Mouse (Mus musculus) small intestine, adult 2 months (tissue): Measurements from ENCODE around the gene Snrnp25. TPM values are rescaled to one million over a fixed set of nuclear protein-coding genes. Genes with fewer than 3 reads are reported as not detected.
"Not testable (repeated sequence)": the region's sequence is repeated elsewhere in the genome, so short reads cannot be mapped to it uniquely, and the experiment has no call there.

Source experiments
- H3K27ac ChIP-seq: fragments of 200-500 bp; 2 replicates; pipeline ENCODE4 v1.5.1; 2012; ENCODE audit warnings: low read depth, low read length, control low read depth, inconsistent platforms; ENCODE audit not compliant: insufficient read depth
- H3K27me3 ChIP-seq: fragments of 200-500 bp; 2 replicates; pipeline ENCODE4 v1.6.1; 2012; ENCODE audit warnings: mild to moderate bottlenecking, moderate library complexity, low read length, inconsistent platforms; ENCODE audit not compliant: control insufficient read depth, insufficient read depth
- H3K36me3 ChIP-seq: fragments of 200-500 bp; 2 replicates; pipeline ENCODE4 v1.6.1; 2012; ENCODE audit warnings: mild to moderate bottlenecking, low read length, control low read depth, inconsistent platforms; ENCODE audit not compliant: control insufficient read depth, insufficient read depth
- H3K4me1 ChIP-seq: fragments of 200-500 bp; 2 replicates; pipeline ENCODE4 v1.6.1; 2012; ENCODE audit warnings: low read length, inconsistent platforms, mixed read lengths; ENCODE audit not compliant: control insufficient read depth, insufficient read depth, insufficient read length
- H3K4me3 ChIP-seq: fragments of 200-500 bp; 2 replicates; pipeline ENCODE4 v1.5.1; 2012; ENCODE audit warnings: low read depth, mild to moderate bottlenecking, control low read depth, inconsistent platforms, low read length, moderate library complexity
- CTCF ChIP-seq: fragments of 200-500 bp; IDR thresholded peaks from 2 replicates; pipeline ENCODE4 v1.5.1; 2012; ENCODE audit warnings: low read depth, mild to moderate bottlenecking, control low read depth, inconsistent platforms, low read length, moderate library complexity, mixed read lengths; ENCODE audit not compliant: insufficient replicate concordance, insufficient read length; ENCODE audit errors: extremely low read depth
- POLR2A ChIP-seq: fragments of 200-500 bp; IDR thresholded peaks from 2 replicates; pipeline ENCODE4 v1.6.1; 2012; ENCODE audit warnings: low read depth, mild to moderate bottlenecking, control low read depth, inconsistent platforms, low read length, moderate library complexity
- WGBS: fragments of 180-500 bp; shearing (Covaris S2); methylation state at CpG from one replicate; pipeline ENCODE4 v1.1.7; 2018; 5-methylcytosine and 5-hydroxymethylcytosine counted together
- polyA plus RNA-seq: library from polyadenylated mRNA; depleted of rRNA; stranded (reverse); fragments of >200 nt; gene quantifications from 2 replicates; pipeline ENCODE4 v1.2.3, GENCODE M21; 2012

Gene Snrnp25
- polyA plus RNA-seq, 1 experiment: 22.5 TPM

GRCm38 (mm10) chr11:32195867-32196540 is 9.2 kb upstream of the Snrnp25 start:
- Histone ChIP-seq H3K36me3 (no peaks in the 10 kb centered on the region), H3K4me3 (no peak overlapping the region), H3K27ac (no peak overlapping the region), H3K4me1 (no peaks in the 10 kb centered on the region), H3K27me3 (no peaks in the 10 kb centered on the region)
- TF ChIP-seq POLR2A: no peak
- TF ChIP-seq CTCF: no peak
- WGBS: 32% methylated on average over 11 of the region's 11 CpGs

DNA sequence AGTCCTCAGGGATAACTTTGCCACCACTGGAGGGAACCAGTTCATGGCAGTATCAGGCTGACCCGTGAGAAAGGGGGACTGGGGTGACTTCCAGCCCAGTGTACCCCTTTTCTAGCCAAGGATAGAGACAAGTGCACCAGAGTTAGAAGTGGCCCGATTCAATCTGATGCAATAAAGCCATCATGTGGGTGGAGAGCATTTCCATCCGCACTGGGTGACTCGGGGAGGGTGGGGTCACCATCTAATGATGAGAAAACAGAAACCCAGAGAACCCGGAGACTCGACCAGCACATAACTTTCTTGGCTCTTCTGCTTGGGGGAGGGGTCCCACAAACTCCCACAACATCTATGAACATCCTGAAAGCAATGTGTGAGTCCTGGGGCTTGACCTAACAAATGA is 8.5 kb upstream of the Snrnp25 start:
- H3K4me1 ChIP-seq: no peaks in the 10 kb centered on the region
- WGBS: 31% methylated on average over 6 of the region's 6 CpGs
- no peaks in the 10 kb centered on the region for H3K27me3 ChIP-seq
- no peak for TF ChIP-seq CTCF
- no peak for TF ChIP-seq POLR2A
- no peak overlapping the region for H3K27ac ChIP-seq
- no peaks in the 10 kb centered on the region for H3K36me3 ChIP-seq
- no peak overlapping the region for H3K4me3 ChIP-seq

DNA sequence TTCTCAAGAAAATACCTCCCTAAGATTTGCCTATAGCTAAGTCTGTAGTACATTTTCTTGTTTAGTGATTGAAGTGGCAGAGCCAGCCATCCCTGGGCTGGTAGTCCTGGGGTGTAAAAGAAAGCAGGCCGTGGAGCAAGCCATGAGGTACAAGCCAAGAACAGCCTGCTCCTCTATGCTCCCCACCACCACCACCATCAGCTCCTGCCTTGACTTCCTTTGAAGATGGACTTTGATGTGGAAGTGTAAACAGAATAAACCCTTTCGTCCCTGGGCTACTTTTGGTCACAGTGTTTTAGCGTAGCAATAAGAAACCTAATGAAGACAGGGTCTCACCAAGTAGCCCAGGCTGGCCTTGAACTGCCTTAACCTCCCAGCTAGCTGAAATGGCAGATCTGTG is 7.4 kb upstream of the Snrnp25 start:
- H3K4me3 ChIP-seq: no peak overlapping the region
- H3K4me1 ChIP-seq: no peaks in the 10 kb centered on the region
- no peaks in the 10 kb centered on the region for H3K36me3 ChIP-seq
- H3K27me3 ChIP-seq: no peaks in the 10 kb centered on the region
- WGBS: 39% methylated on average over 3 of the region's 3 CpGs
- no peak overlapping the region for H3K27ac ChIP-seq
- no peak for TF ChIP-seq POLR2A
- no peak for TF ChIP-seq CTCF

DNA sequence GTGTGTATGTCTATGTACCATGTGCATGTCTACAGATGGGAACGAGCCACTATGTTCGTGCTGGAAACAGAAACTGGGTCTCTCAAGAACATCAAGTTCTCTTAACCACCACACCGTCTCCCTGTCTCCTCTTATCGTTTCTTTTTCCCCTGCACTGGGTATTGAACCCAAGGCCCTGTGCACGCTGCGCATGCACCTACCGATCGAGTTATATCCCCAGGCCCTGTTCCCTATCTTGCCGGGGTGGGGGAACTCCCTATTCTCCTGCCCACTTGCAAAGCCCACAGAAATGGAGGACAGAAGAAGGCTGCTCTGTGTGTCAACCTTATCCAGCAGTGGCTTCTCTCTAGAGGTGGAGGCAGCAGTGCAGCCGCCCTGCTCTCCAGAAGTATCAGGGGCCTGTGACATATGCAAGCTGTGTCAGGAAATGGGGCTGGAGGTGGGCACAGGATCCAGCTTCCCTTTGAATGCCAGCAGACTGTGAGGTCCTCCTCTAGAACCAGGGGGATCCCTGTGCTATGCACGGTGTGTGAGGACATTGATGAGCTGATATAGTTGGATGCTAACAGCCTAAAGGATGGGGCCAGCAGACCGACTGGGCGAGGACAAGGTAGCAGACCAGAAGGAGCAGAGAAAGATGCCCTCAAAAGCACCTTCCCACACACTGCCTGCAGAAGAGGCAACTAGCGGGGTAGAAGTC is 6.8 kb upstream of the Snrnp25 start:
- Histone ChIP-seq H3K27ac (no peak overlapping the region), H3K4me3 (no peak overlapping the region), H3K36me3 (no peaks in the 10 kb centered on the region), H3K27me3 (no peaks in the 10 kb centered on the region), H3K4me1 (no peaks in the 10 kb centered on the region)
- TF ChIP-seq CTCF: no peak
- TF ChIP-seq POLR2A: no peak
- 78% methylated on average over 14 of the region's 14 CpGs for WGBS

GRCm38 (mm10) chr11:32199230-32199629 is 6.0 kb upstream of the Snrnp25 start:
- 53% methylated on average over 6 of the region's 6 CpGs for WGBS
- Histone ChIP-seq H3K4me3 (no peak overlapping the region), H3K36me3 (no peaks in the 10 kb centered on the region), H3K27ac (no peak overlapping the region), H3K27me3 (no peaks in the 10 kb centered on the region), H3K4me1 (no peaks in the 10 kb centered on the region)
- TF ChIP-seq POLR2A: no peak
- TF ChIP-seq CTCF: no peak

DNA sequence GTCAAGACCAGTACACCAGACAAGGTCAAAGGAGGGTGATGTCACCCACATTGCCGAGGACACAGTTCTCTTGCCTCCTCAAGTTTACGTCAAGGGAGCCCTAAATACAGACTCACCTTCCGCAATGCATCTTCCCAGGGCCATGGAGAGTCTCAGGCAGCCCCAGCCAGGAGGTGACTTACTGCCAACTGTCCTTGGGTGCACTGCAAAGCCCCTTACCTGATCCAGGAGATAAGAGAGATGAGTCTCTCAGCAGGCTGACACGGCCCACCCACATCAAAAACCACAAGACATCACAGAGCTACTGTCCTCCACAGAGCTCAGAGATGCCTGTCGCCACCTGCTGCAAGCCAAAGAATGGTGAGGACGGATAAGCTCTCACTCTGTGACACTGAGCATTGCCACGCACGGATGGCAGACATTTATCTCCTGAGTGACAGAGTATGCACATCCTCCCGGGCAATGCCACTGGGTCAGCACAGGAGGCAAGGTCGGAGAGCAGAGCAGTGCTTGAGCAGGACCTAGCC is 5.1 kb upstream of the Snrnp25 start, which contains the start of gene Il9r:
Gene Il9r, minus strand, starts transcription at position 205 of the 527 bp plus-strand sequence.
- Histone ChIP-seq H3K4me3 (no peak within 1 kb of the TSS), H3K27ac (no peak within 1 kb of the TSS), H3K27me3 (no peaks in the 10 kb centered on the region), H3K36me3 (no peaks in the 10 kb centered on the region), H3K4me1 (peaks cover 3% of the 10 kb centered on the region; the same call in 1 of the 2 replicates)
- 65% methylated on average over 10 of the region's 10 CpGs for WGBS
- no peak for TF ChIP-seq POLR2A
- TF ChIP-seq CTCF: no peak

DNA sequence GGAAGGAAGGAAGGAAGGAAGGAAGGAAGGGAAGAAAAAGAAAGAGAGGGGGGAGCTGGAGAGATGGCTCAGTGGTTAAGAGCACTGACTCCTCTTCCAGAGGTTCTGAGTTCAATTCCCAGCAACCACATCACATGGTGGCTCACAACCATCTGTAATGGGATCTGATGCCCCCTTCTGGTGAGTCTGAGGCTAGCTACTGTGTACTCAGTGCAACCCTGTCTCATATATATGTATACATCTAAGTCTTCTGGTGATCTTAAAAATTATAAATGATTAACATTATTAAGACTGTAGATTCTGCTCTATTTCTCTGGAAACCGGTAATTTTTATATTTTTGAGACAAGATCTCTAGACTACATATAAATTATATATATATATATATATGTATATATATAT is 4.2 kb upstream of the Snrnp25 start:
- H3K4me1 ChIP-seq, H3K4me3 ChIP-seq, H3K27ac ChIP-seq, H3K27me3 ChIP-seq, H3K36me3 ChIP-seq: not testable (repeated sequence)
- 74% methylated on average over 1 of the region's 1 CpGs for WGBS
